Mouse (Mus musculus) midbrain, embryonic 16.5 days (tissue): ENCODE measurements around the gene Fto. TPM values are rescaled to one million over a fixed set of nuclear protein-coding genes. Genes with fewer than 3 reads are reported as not detected.

Experiments
- ATAC-seq: fragments of 200-750 bp; cut with Nextera tagmentation; 2 replicates; pipeline ENCODE4 v1.8.0; 2017; ENCODE audit warnings: moderate TSS enrichment
- H3K27ac ChIP-seq: fragments of 300-500 bp; sonication (generic); 2 replicates; pipeline ENCODE4 v1.5.1; 2014; ENCODE audit warnings: mild to moderate bottlenecking, low read length, mixed read lengths
- H3K27me3 ChIP-seq: fragments of 300-500 bp; sonication (generic); 2 replicates; pipeline ENCODE4 v1.6.1; 2014; ENCODE audit warnings: low read depth, low read length, mixed read lengths; ENCODE audit not compliant: control insufficient read depth, insufficient read depth
- H3K36me3 ChIP-seq: fragments of 300-500 bp; sonication (generic); 2 replicates; pipeline ENCODE4 v1.6.1; 2014; ENCODE audit warnings: mild to moderate bottlenecking, low read length, moderate library complexity, mixed read lengths; ENCODE audit not compliant: control insufficient read depth, insufficient read depth
- H3K4me1 ChIP-seq: fragments of 300-500 bp; sonication (generic); 2 replicates; pipeline ENCODE4 v1.6.1; 2014; ENCODE audit warnings: mild to moderate bottlenecking, low read length, mixed read lengths; ENCODE audit not compliant: control insufficient read depth, insufficient read depth
- H3K4me2 ChIP-seq: fragments of 300-500 bp; sonication (generic); 2 replicates; pipeline ENCODE4 v1.6.1; 2014; ENCODE audit warnings: mild to moderate bottlenecking, low read length, mixed read lengths
- H3K4me3 ChIP-seq: fragments of 300-500 bp; sonication (generic); 2 replicates; pipeline ENCODE4 v1.5.1; 2014; ENCODE audit warnings: low read depth, mild to moderate bottlenecking, low read length, moderate library complexity, mixed read lengths
- H3K9ac ChIP-seq: fragments of 300-500 bp; sonication (generic); 2 replicates; pipeline ENCODE4 v1.6.1; 2014; ENCODE audit warnings: low read depth, low read length, mixed read lengths
- H3K9me3 ChIP-seq: fragments of 300-500 bp; sonication (generic); replicated peaks from 2 replicates; pipeline ENCODE4 v1.6.1; 2014; ENCODE audit warnings: mild to moderate bottlenecking, low read length, mixed read lengths; ENCODE audit not compliant: control insufficient read depth, poor library complexity, severe bottlenecking
- WGBS: fragments of 180-500 bp; shearing (Covaris S2); extraction: QIAGEN DNeasy Blood & Tissue Kit; methylation state at CpG from one replicate; pipeline ENCODE4 v1.1.7; 2014; 5-methylcytosine and 5-hydroxymethylcytosine counted together
- polyA plus RNA-seq: library from polyadenylated mRNA; unstranded; fragments of >200 nt; fragmentation: Nextera tagmentation; extraction: Ambion mirVana; gene quantifications from 2 replicates; pipeline ENCODE4 v1.2.1, GENCODE M21; 2015

The Fto gene
- polyA plus RNA-seq, 1 experiment from 2014 or later, result 177 TPM

DNA sequence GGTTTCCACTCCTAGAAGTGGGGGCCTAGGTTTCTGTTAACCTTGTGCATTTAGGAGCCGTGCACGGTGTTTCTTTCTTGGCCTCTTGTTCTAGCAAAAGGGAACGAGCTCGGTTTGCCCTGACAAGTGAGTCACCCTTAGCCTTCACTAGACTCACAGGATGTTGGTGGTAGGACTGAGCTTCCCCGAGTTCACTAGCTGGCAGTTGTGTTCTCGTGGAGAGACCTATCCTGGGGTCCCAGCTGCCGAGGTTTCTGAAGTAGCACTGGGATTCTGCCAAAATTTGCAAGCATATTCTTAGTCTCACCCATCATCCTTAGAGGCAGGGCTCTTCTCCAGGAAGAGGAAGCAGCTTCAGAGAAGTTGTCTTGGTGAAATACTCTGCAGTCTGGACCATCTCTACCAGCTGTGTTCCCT lies 194.4 kb downstream of the Fto start:
- Histone ChIP-seq H3K27me3 (no peaks in the 10 kb centered on the region), H3K4me2 (no peak overlapping the region), H3K4me3 (no peak overlapping the region), H3K9me3 (no peaks in the 10 kb centered on the region), H3K9ac (no peak overlapping the region), H3K27ac (no peak overlapping the region), H3K36me3 (no peaks in the 10 kb centered on the region), H3K4me1 (peaks cover 5% of the 10 kb centered on the region; the same call in 1 of the 2 replicates)
- 87% methylated on average over 7 of the region's 7 CpGs for WGBS
- ATAC-seq, result no peak

- no peak for ATAC-seq
- Histone ChIP-seq H3K4me3 (no peak overlapping the region), H3K4me2 (no peak overlapping the region), H3K36me3 (no peaks in the 10 kb centered on the region), H3K27ac (no peak overlapping the region), H3K27me3 (no peaks in the 10 kb centered on the region), H3K9ac (no peak overlapping the region), H3K4me1 (peaks cover 5% of the 10 kb centered on the region; the same call in 1 of the 2 replicates), H3K9me3 (no peaks in the 10 kb centered on the region)
- WGBS, result 56% methylated on average over 4 of the region's 4 CpGs
Observed at GRCm38 (mm10) chr8:91508284-91508683, 195.0 kb downstream of the Fto start.

- H3K4me3 ChIP-seq, result no peak overlapping the region
- no peak overlapping the region for H3K9ac ChIP-seq
- H3K36me3 ChIP-seq, result no peaks in the 10 kb centered on the region
- H3K9me3 ChIP-seq, result no peaks in the 10 kb centered on the region
- no peak overlapping the region for H3K4me2 ChIP-seq
- H3K27me3 ChIP-seq, result no peaks in the 10 kb centered on the region; the same call in 1 of the 2 replicates
- H3K27ac ChIP-seq, result no peak overlapping the region
- no peak for ATAC-seq
- WGBS, result 28% methylated on average over 8 of the region's 8 CpGs
- peaks cover 5% of the 10 kb centered on the region; the same call in 1 of the 2 replicates for H3K4me1 ChIP-seq
Observed at GRCm38 (mm10) chr8:91509206-91509899, 196.0 kb downstream of the Fto start.

- no peaks in the 10 kb centered on the region for H3K36me3 ChIP-seq
- H3K4me3 ChIP-seq, result no peak overlapping the region
- no peak overlapping the region for H3K27ac ChIP-seq
- 16% methylated on average over 6 of the region's 6 CpGs for WGBS
- ATAC-seq, result no peak
- no peak overlapping the region for H3K9ac ChIP-seq
- no peak overlapping the region for H3K4me2 ChIP-seq
- H3K4me1 ChIP-seq, result peaks cover 9% of the 10 kb centered on the region; the same call in 1 of the 2 replicates
- no peaks in the 10 kb centered on the region for H3K9me3 ChIP-seq
- H3K27me3 ChIP-seq, result no peaks in the 10 kb centered on the region; the same call in 1 of the 2 replicates
Observed at GRCm38 (mm10) chr8:91509900-91510260, 196.6 kb downstream of the Fto start.

DNA sequence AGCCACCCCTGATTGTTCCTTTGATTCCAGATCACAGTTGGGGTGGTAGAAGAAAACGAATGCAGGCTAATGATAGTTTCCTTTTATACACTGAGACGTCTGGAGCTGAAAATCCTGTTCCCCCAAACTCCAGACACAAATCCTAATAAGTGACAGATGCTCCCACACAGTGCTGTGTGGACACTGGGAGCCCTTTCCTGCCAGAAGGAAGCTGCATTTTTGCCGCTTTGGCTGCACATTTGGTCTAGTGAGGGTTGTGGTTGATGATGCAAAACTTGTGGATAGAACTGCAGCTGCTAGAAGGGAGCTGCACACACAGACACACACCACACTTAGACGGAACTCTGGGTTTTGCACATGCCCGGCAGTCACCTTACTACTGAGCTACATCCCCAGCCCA lies 197.4 kb downstream of the Fto start:
- H3K27me3 ChIP-seq, result no peaks in the 10 kb centered on the region; the same call in 1 of the 2 replicates
- ATAC-seq, result no peak
- 30% methylated on average over 5 of the region's 5 CpGs for WGBS
- H3K36me3 ChIP-seq, result no peaks in the 10 kb centered on the region
- H3K9me3 ChIP-seq, result no peaks in the 10 kb centered on the region
- H3K9ac ChIP-seq, result no peak overlapping the region
- H3K4me2 ChIP-seq, result no peak overlapping the region
- peaks cover 13% of the 10 kb centered on the region; the same call in 1 of the 2 replicates for H3K4me1 ChIP-seq
- H3K27ac ChIP-seq, result no peak overlapping the region
- no peak overlapping the region for H3K4me3 ChIP-seq

- 91% methylated on average over 4 of the region's 4 CpGs for WGBS
- ATAC-seq, result no peak
Observed at GRCm38 (mm10) chr8:91511943-91512342, 198.6 kb downstream of the Fto start.

DNA sequence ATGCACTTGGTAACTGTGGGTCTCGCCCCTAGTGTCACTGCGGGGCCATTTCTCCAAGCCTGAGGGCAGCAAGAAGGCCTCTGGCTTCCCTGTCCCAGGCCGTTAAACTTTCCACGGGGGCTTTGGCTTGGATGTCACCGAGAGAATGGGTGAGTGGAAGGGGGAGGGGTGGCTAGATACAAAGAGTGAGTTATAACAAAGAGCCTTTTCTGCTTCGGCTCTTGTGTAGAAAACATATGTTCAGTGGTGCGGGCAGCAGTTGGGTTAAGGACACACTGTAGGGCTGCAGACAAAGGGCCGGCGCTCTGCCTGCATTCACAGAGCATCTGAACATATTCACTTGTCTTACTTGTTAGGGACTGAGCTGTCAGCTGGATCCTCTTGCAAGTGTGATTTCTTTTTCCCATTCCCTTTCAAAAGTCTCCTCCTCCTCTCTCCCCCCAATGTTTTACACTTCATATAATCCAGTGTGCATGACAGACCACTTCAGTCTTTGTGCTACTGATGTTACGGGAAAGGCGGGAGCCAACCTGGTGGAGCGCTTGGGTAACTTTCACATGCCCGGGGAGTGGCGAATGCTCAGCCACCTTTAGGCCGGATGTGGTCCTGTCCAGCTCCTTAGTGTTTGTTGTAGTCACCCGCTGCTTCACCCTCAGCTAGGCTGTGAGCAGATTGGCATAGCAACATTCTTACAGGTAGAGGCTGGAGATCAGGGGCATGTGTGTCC lies 201.6 kb downstream of the Fto start:
- 0 out of 2 replicates have a peak overlapping the region, but pooled peaks have one; percentile 5 for H3K27ac ChIP-seq
- 0 out of 2 replicates have a peak, but pooled peaks have one; percentile 51 for ATAC-seq
- no peak overlapping the region for H3K4me2 ChIP-seq
- H3K36me3 ChIP-seq, result no peaks in the 10 kb centered on the region
- WGBS, result 17% methylated on average over 16 of the region's 16 CpGs
- H3K9me3 ChIP-seq, result no peaks in the 10 kb centered on the region
- no peak overlapping the region for H3K4me3 ChIP-seq
- no peaks in the 10 kb centered on the region; the same call in 1 of the 2 replicates for H3K27me3 ChIP-seq
- H3K9ac ChIP-seq, result no peak overlapping the region
- peaks cover 14% of the 10 kb centered on the region; the same call in 1 of the 2 replicates for H3K4me1 ChIP-seq

More at GRCm38 (mm10) chr8:91511943-91512342, 198.6 kb downstream of the Fto start:
- Histone ChIP-seq H3K4me2 (no peak overlapping the region), H3K4me3 (no peak overlapping the region), H3K4me1 (peaks cover 16% of the 10 kb centered on the region; the same call in 1 of the 2 replicates), H3K9ac (no peak overlapping the region), H3K36me3 (no peaks in the 10 kb centered on the region), H3K27me3 (no peaks in the 10 kb centered on the region; the same call in 1 of the 2 replicates), H3K9me3 (no peaks in the 10 kb centered on the region), H3K27ac (no peak overlapping the region)

DNA sequence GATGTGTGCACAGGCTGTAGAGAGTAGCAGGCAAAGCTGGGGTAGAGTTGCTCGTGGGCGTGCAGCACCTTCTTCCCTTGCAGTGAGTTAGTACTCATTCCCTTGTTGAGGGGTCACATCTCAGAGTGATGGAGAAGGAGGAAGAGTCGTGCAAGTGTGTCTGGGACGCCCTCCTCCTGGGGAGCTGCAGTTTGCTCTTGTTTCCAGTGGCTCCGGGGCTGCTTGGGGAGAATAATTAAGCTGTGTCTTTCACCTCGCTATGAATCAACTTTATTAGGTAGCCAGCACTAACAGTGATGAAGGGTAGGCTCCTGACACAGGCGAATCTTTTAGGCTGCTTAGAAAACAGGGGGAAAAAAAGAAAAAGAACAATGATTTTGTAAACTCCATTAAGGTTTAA lies 203.1 kb downstream of the Fto start:
- H3K36me3 ChIP-seq, result no peaks in the 10 kb centered on the region
- WGBS, result 27% methylated on average over 7 of the region's 7 CpGs
- no peaks in the 10 kb centered on the region; the same call in 1 of the 2 replicates for H3K27me3 ChIP-seq
- H3K27ac ChIP-seq, result no peak overlapping the region
- H3K4me1 ChIP-seq, result peaks cover 14% of the 10 kb centered on the region; the same call in 1 of the 2 replicates
- H3K9me3 ChIP-seq, result no peaks in the 10 kb centered on the region
- no peak overlapping the region for H3K4me3 ChIP-seq
- no peak for ATAC-seq
- no peak overlapping the region for H3K4me2 ChIP-seq
- H3K9ac ChIP-seq, result no peak overlapping the region

- H3K9me3 ChIP-seq, result no peaks in the 10 kb centered on the region
- 62% methylated on average over 6 of the region's 6 CpGs for whole genome bisulfite sequencing
- no peak for ATAC-seq
- H3K4me3 ChIP-seq, result no peak overlapping the region
- no peak overlapping the region for H3K27ac ChIP-seq
- no peaks in the 10 kb centered on the region; the same call in 1 of the 2 replicates for H3K27me3 ChIP-seq
- H3K4me1 ChIP-seq, result peaks cover 14% of the 10 kb centered on the region; the same call in 1 of the 2 replicates
- H3K36me3 ChIP-seq, result no peaks in the 10 kb centered on the region
- H3K4me2 ChIP-seq, result no peak overlapping the region
- H3K9ac ChIP-seq, result no peak overlapping the region
Observed at GRCm38 (mm10) chr8:91518085-91518484, 204.8 kb downstream of the Fto start.
